In genomic region chr14:61863475-61863874, GRCm38 (mm10) we compare ENCODE assay signal across 14 mouse cellular contexts.
DNase-seq lines count a peak whose midpoint lies in the region; TF ChIP-seq lines count a peak whose summit lies in the region.
"Had no signal": no experiment of that assay in that cellular context is flagged by ENCODE, and none has a peak within 500 bp of the region (broad histone marks: within the 10 kb centered on the region; RNA-seq: fewer than 3 reads in every experiment).

No protein-coding gene starts in this region.

- H3K4me3 ChIP-seq in left cerebral cortex, adult 2 months = no peak overlapping the region
- H3K4me3 ChIP-seq: embryonic facial prominence, embryonic 12.5 days; kidney, embryonic 15.5 days; midbrain, embryonic 13.5 days had no signal

- no peak overlapping the region for H3K27ac ChIP-seq in left cerebral cortex, adult 2 months
- H3K27ac ChIP-seq: embryonic facial prominence, embryonic 12.5 days; kidney, embryonic 15.5 days; midbrain, embryonic 13.5 days had no signal

- no peak for TF ChIP-seq CTCF in left cerebral cortex, adult 2 months (IDR thresholded peaks at IDR 0.05)

- peak; percentile 41 for DNase-seq in gastrocnemius, adult 18-20 months (ENCODE audit: low spot score)
- no peak for DNase-seq in gastrocnemius, postnatal 36 days
- peak; percentile 14 to 38 for DNase-seq in kidney, postnatal 4 days
- no peak for DNase-seq in kidney, adult 18-20 months
- DNase-seq in 416B (ENCODE audit: low read depth) = peak; percentile 85
- peak; percentile 7 for DNase-seq in c-Kit-positive CD71-negative TER-119-negative erythroid progenitor cells, embryonic 14.5 days (ENCODE audit: low read depth)
- DNase-seq in yolk sac, embryonic 10.5 days (ENCODE audit: low spot score) = no peak
- DNase-seq in left cerebral cortex, adult 2 months (ENCODE audit: extremely low spot score in 1 of 2, low spot score in 2 of 2) = no peak
- DNase-seq: adrenal gland, postnatal 10 days; cerebellum, postnatal 36 days; gastrocnemius, postnatal 10 days had no signal

- intact Hi-C loops in gastrocnemius, postnatal 36 days (cut with DNase I) = no loop called here
- intact Hi-C loops in left cerebral cortex, adult 2 months (cut with DNase I) = no loop called here

Comparison
In these comparisons a context has a peak if more than half of its experiments do, and no peak if none do; other contexts are left out.
1. DNase-seq: peak in gastrocnemius, adult 18-20 months (single experiment), kidney, postnatal 4 days (2 of 2), 416B (single experiment) and c-Kit-positive CD71-negative TER-119-negative erythroid progenitor cells, embryonic 14.5 days (single experiment); none in gastrocnemius, postnatal 36 days (0 of 2), kidney, adult 18-20 months (single experiment), yolk sac, embryonic 10.5 days (single experiment) and left cerebral cortex, adult 2 months (0 of 2).